Mouse (Mus musculus) megakaryocyte, embryonic 14.5 days (primary cell): ENCODE results near the gene Gm6793.

ENCODE experiments used
- FLI1 ChIP-seq: IDR thresholded peaks from 2 replicates; pipeline ENCODE4 v1.6.1; 2012; ENCODE audit warnings: low read length, inconsistent platforms, mixed read lengths
- GATA1 ChIP-seq: IDR thresholded peaks from 3 replicates; pipeline ENCODE4 v1.6.1; 2012; ENCODE audit warnings: mixed read lengths, low read length, inconsistent platforms, borderline replicate concordance

DNA sequence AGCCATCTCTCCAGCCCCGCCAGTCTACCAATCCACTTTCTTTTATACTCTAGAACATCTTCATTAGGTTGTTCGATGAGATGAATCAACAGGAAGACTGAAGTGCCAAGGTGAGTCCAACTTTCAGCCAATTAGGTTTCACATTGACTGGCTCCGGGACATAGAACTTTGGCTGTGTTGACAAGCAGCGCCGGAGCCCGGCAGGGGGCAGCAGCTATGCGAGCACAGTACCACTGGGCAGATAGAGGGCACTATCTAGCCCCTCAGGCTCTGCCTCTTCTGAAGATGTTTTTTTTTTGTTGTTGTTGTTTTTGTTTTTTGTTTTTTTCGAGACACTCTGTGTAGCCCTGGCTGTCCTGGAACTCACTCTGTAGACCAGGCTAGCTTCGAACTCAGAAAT lies 36.7 kb upstream of the Gm6793 start:
- TF ChIP-seq GATA1 (no peak), FLI1 (no peak)
